Mouse (Mus musculus): ENCODE measurements around the gene Tm2d1. TPM values are rescaled to one million over a fixed set of nuclear protein-coding genes. Genes with fewer than 3 reads are reported as not detected.
"Not testable (repeated sequence)": the region's sequence is repeated elsewhere in the genome, so short reads cannot be mapped to it uniquely, and the experiment has no call there.

Gene Tm2d1
- 1.4 and 1.7 TPM in 2 replicates for polyA plus RNA-seq (2012)

DNA sequence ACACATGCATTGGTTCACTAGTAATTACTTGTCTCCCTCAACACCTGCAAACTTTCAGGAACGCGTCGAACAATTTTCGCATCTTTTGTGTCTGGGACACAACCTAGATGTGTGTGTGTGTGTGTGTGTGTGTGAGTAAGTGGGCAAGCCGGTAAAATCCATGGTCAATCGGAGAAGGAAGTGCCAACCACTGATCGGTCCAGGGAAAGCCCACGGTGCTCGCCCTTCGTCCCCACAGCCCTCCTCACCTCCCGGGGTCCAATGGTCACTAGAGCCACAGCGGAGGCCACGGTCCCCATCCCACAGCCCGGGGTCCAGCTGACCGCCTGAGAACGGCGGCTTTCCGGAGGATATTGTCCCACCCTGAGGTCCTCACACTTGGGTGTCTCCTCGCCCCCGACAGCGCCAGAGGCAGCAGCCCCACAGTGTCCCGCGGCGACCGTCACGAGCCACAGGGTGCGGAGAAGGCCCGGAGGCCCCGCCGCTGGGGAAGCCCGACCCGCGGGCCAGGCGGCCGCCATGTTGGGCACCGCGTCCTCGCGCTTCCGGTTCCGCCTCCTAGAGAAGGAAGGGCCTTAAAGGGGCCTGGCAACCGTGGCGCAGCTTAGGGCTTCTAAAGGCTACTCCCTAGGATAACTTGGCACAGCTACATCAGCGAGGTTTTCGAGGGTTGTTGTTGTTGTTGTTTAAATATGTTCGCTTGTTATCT is at the start of gene Tm2d1:
TSS of gene Tm2d1 (minus strand) at position 591 of the 709 bp plus-strand sequence.
- Histone ChIP-seq H3K36me3 (ENCODE audit: control insufficient read depth) (peaks cover 5% of the 10 kb centered on the region), H3K27me3 (ENCODE audit: control insufficient read depth) (no peaks in the 10 kb centered on the region), H3K4me1 (ENCODE audit: control insufficient read depth) (peaks cover 12% of the 10 kb centered on the region), H3K9me3 (ENCODE audit: control insufficient read depth, low read length) (no peaks in the 10 kb centered on the region), H3K4me3 (replicated peaks) (peak within 1 kb of the TSS; percentile 87)
- TF ChIP-seq GATA1 (IDR thresholded peaks at IDR 0.05; ENCODE audit: low read length) (no peak), TAL1 (IDR thresholded peaks at IDR 0.05; ENCODE audit: low read length) (no peak)

DNA sequence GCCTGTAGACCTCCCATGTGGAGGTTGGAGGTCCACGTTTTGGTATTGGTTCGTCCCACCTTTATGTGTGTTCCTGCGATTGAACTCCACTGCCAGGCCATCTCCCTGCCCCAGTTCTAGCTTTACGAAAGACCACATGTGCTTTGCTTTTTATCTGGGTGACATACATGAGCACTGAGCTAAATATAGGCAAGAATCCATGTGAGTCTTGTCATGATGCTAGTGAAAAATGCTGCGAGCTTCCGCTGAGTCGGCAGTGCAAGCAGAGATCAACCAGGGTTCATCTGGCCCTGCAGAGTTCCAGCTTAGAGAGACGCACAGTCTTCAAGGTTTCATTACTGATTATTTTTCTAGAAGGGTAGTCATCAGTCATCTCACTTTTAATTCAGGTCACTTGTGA is 45.3 kb upstream of the Tm2d1 start:
- Histone ChIP-seq H3K9me3 (ENCODE audit: control insufficient read depth, low read length) (no peaks in the 10 kb centered on the region), H3K4me1 (ENCODE audit: control insufficient read depth) (no peaks in the 10 kb centered on the region), H3K27me3 (ENCODE audit: control insufficient read depth) (no peaks in the 10 kb centered on the region), H3K36me3 (ENCODE audit: control insufficient read depth) (no peaks in the 10 kb centered on the region), H3K4me3 (replicated peaks) (no peak overlapping the region)
- TF ChIP-seq TAL1 (IDR thresholded peaks at IDR 0.05; ENCODE audit: low read length), result no peak
- TF ChIP-seq GATA1 (IDR thresholded peaks at IDR 0.05; ENCODE audit: low read length), result no peak

DNA sequence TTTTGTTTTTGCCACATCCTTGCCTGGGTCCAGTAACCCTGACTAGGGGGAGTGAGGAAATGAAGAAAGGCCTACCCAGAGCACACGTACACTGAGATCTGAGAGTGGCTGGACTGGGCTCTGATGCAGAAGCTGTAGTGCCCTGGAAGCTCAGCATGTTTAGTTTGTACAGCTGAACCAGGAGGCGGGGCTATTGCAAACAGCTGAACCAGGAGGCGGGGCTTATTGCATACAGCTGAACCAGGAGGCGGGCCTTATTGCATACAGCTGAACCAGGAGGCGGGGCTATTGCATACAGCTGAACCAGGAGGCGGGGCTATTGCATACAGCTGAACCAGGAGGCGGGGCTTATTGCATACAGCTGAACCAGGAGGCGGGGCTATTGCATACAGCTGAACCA is 32.0 kb upstream of the Tm2d1 start:
- not testable (repeated sequence) for H3K36me3 ChIP-seq (ENCODE audit: control insufficient read depth); H3K4me1 ChIP-seq (ENCODE audit: control insufficient read depth); H3K9me3 ChIP-seq (ENCODE audit: control insufficient read depth, low read length); H3K4me3 ChIP-seq (replicated peaks); H3K27me3 ChIP-seq (ENCODE audit: control insufficient read depth)

DNA sequence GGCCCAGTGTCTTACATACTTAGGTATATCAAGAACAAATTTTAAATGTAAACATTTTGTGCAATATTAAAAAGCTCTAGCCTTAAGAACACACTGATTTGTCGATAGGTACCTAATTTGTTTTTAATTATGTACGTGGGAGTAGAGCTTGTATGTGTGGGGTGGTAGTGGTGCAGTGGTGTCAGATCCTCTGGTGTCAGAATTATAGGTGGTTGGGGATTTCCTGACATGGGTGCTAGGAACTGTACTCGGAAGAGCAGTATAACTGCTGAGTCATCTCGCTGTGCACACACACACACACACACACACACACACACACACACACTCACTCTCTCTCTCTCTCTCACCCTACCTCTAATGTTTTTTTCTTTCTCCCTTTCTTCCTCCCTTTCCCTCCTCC is 25.3 kb upstream of the Tm2d1 start:
- Histone ChIP-seq H3K27me3 (ENCODE audit: control insufficient read depth) (no peaks in the 10 kb centered on the region), H3K4me3 (replicated peaks) (no peak overlapping the region), H3K36me3 (ENCODE audit: control insufficient read depth) (no peaks in the 10 kb centered on the region), H3K9me3 (ENCODE audit: control insufficient read depth, low read length) (no peaks in the 10 kb centered on the region), H3K4me1 (ENCODE audit: control insufficient read depth) (no peaks in the 10 kb centered on the region)
- no peak for TF ChIP-seq GATA1 (IDR thresholded peaks at IDR 0.05; ENCODE audit: low read length)
- TF ChIP-seq TAL1 (IDR thresholded peaks at IDR 0.05; ENCODE audit: low read length), result no peak

DNA sequence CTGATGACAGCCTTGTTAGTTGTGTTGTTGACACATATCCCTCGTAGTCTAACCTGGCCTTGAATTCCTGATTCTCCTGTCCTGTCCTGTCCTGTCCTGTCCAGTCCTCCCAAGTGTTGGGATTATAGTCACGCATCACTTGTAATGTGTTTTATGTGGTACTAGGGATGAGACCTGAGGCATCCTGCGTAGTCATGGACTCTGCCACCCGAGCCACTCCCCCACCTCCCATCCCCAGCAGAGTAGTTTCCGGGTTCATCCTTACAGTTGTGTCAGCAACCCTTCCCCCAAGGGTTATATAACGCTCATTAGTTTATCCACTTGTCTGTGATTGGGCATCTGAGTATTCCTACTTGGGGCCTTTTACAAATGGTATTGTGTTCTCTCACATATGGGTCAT is 21.3 kb upstream of the Tm2d1 start:
- no peak overlapping the region for H3K4me3 ChIP-seq (replicated peaks)
- H3K36me3 ChIP-seq (ENCODE audit: control insufficient read depth), result no peaks in the 10 kb centered on the region
- no peaks in the 10 kb centered on the region for H3K9me3 ChIP-seq (ENCODE audit: control insufficient read depth, low read length)
- TF ChIP-seq TAL1 (IDR thresholded peaks at IDR 0.05; ENCODE audit: low read length) (no peak), GATA1 (IDR thresholded peaks at IDR 0.05; ENCODE audit: low read length) (no peak)
- H3K4me1 ChIP-seq (ENCODE audit: control insufficient read depth), result no peaks in the 10 kb centered on the region
- no peaks in the 10 kb centered on the region for H3K27me3 ChIP-seq (ENCODE audit: control insufficient read depth)

DNA sequence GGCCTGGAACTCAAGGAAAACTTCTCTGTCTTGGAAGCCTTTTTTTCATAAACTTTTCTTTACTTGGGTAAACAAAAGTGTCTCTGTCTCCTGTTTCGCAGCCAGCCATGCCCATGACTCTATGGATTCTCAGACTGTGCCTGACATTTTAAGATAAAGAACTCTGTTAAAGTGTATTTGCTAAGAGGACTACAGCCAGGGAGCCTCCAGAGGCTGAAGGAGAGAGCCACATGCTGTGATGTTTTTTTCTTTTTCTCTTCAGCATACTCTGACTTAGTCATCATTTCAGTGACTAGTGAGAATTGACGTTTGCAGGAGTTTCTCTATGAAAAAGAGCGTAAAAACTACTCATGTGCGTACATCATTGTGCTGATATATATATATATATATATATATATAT is 20.4 kb upstream of the Tm2d1 start:
- Histone ChIP-seq H3K27me3 (ENCODE audit: control insufficient read depth) (no peaks in the 10 kb centered on the region), H3K9me3 (ENCODE audit: control insufficient read depth, low read length) (no peaks in the 10 kb centered on the region), H3K4me3 (replicated peaks) (no peak overlapping the region), H3K4me1 (ENCODE audit: control insufficient read depth) (no peaks in the 10 kb centered on the region), H3K36me3 (ENCODE audit: control insufficient read depth) (no peaks in the 10 kb centered on the region)
- TF ChIP-seq GATA1 (IDR thresholded peaks at IDR 0.05; ENCODE audit: low read length), result no peak

DNA sequence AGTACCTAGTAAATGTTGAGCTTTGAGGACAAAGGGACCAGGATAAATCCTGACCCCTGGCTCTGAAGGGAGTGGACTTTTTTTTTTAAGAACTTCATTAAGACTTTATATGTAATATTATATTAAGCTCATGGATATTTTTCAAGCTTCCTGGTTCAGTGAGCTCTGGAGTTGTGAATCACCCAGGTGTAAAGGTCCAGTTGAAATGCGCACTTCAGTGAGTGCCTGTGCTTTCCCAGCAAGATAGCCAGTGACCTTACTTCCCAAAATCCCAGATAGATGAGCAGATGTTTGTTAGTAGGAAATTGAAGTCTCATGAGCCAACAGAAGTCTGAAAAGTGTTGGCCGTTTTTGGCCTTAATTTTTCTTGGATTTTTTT is 18.5 kb upstream of the Tm2d1 start:
- no peaks in the 10 kb centered on the region for H3K9me3 ChIP-seq (ENCODE audit: control insufficient read depth, low read length)
- TF ChIP-seq GATA1 (IDR thresholded peaks at IDR 0.05; ENCODE audit: low read length) (no peak), TAL1 (IDR thresholded peaks at IDR 0.05; ENCODE audit: low read length) (no peak)

DNA sequence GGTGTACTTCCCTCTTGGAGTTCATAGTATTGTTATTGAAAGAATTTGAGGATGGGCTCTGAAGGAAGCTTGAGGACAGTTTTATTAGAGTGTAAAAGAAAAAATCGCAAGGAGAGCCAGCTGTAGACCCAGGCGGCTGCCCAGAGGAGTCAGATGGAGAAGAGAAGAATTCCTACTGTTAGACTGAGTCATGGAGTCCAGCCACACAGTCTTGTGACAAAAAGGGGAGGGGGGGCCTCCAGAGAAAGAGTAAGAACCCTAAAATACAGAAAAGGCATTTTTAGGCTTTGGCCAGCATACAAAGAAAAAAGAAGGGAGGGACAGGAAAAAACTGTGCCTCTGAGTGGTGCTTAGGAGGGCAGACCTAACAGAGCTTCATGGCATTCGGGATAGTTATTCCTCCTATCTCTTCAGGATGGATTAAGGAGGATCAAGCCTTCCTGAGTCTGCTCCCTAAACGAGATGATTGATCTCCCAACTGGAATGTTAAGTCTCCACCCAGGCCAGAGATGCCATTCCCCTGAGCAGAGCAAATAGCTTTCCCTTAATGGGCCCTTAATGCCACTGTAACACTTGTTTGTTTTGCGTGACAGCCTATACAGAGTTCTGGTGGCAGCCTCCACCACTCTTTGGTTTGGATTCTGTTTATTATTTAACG is 17.9 kb upstream of the Tm2d1 start:
- H3K4me3 ChIP-seq (replicated peaks), result no peak overlapping the region
- no peaks in the 10 kb centered on the region for H3K9me3 ChIP-seq (ENCODE audit: control insufficient read depth, low read length)
- TF ChIP-seq GATA1 (IDR thresholded peaks at IDR 0.05; ENCODE audit: low read length) (no peak), TAL1 (IDR thresholded peaks at IDR 0.05; ENCODE audit: low read length) (no peak)
- H3K27me3 ChIP-seq (ENCODE audit: control insufficient read depth), result peaks cover 7% of the 10 kb centered on the region
- H3K4me1 ChIP-seq (ENCODE audit: control insufficient read depth), result peaks cover 1% of the 10 kb centered on the region
- no peaks in the 10 kb centered on the region for H3K36me3 ChIP-seq (ENCODE audit: control insufficient read depth)

More for the DNA sequence above, 18.5 kb upstream of the Tm2d1 start:
- no peak overlapping the region for H3K4me3 ChIP-seq (replicated peaks)
- H3K27me3 ChIP-seq (ENCODE audit: control insufficient read depth), result 0 out of 2 replicates have a peak, but pooled peaks cover 2% of the 10 kb centered on the region
- H3K36me3 ChIP-seq (ENCODE audit: control insufficient read depth), result no peaks in the 10 kb centered on the region
- no peaks in the 10 kb centered on the region for H3K4me1 ChIP-seq (ENCODE audit: control insufficient read depth)

DNA sequence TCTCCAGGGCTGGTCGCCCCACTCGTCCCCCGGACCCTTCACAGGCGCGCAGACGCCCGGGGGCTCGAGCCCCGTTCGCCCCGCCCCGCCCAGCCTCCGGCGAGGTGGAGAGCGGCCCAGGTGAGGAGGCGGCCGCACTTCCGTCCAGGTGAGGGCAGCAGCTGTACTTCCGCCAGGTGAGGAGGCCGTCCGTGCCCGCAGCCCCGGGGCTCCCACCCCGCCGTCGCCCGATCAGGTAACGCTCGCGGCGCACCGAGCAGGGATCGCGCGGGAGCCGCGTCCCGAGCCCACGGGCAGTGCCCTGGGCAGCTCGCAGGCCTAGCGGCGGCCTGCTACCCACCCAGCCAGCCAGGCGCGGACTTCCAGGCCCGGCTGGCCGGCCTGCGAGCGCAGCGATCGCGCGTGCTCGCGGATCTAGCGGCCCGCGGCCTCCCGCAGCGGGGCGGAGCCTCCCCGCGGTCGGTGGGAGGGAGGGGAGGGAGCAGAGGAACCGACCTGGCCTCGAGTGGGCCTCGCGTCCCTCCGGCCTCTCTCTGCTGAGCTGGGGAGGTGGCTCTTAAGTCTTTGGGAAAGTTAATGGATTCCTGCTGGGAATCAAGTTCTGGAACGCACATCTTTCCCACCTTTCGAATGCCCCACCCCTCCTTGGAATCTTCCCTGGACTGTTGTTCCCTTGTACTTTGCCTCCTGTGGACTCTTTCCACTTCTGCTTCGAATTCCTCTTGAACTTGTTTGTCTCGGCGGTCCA is 12.8 kb upstream of the Tm2d1 start, which contains the start of gene Patj:
TSS of gene Patj (plus strand) at position 96 of the 748 bp plus-strand sequence.
- H3K9me3 ChIP-seq (ENCODE audit: control insufficient read depth, low read length), result no peaks in the 10 kb centered on the region
- H3K27me3 ChIP-seq (ENCODE audit: control insufficient read depth), result peaks cover 24% of the 10 kb centered on the region
- TF ChIP-seq TAL1 (IDR thresholded peaks at IDR 0.05; ENCODE audit: low read length) (no peak), GATA1 (IDR thresholded peaks at IDR 0.05; ENCODE audit: low read length) (no peak)
- H3K36me3 ChIP-seq (ENCODE audit: control insufficient read depth), result no peaks in the 10 kb centered on the region
- H3K4me1 ChIP-seq (ENCODE audit: control insufficient read depth), result peaks cover 8% of the 10 kb centered on the region
- H3K4me3 ChIP-seq (replicated peaks), result peak within 1 kb of the TSS; percentile 59
